In genomic region chr15:101174294-101175130, GRCm38 (mm10) we compare ENCODE assay signal across 9 mouse cellular contexts. TPM values are rescaled to one million over a fixed set of nuclear protein-coding genes. Genes with fewer than 3 reads are reported as not detected.
DNase-seq lines count a peak whose midpoint lies in the region; ATAC-seq lines count a peak whose summit lies in the region.
"Had no signal": no experiment of that assay in that cellular context is flagged by ENCODE, and none has a peak within 500 bp of the region (broad histone marks: within the 10 kb centered on the region; RNA-seq: fewer than 3 reads in every experiment).

No protein-coding gene starts in this region.

- peak; percentile 37 for DNase-seq in CD4-positive, CD25-positive, alpha-beta regulatory T cell, adult 2 months (ENCODE audit: low read depth, low spot score)
- peak; percentile 42 for DNase-seq in CD4-positive helper T cell, adult 2 months (ENCODE audit: low read depth, low spot score)
- peak; percentile 41 for DNase-seq in induced T-regulatory cell, adult 2 months (ENCODE audit: low read depth)
- DNase-seq in urinary bladder, postnatal 25 days (ENCODE audit: low spot score), result no peak
- no peak for DNase-seq in left cerebral cortex, postnatal 25 days (ENCODE audit: low spot score in 2 of 2)

- peaks cover 49% of the 10 kb centered on the region for H3K4me1 ChIP-seq in embryonic facial prominence, embryonic 13.5 days
- peaks cover 46% of the 10 kb centered on the region for H3K4me1 ChIP-seq in midbrain, embryonic 12.5 days

- no peaks in the 10 kb centered on the region for H3K9me3 ChIP-seq in embryonic facial prominence, embryonic 13.5 days
- no peaks in the 10 kb centered on the region for H3K9me3 ChIP-seq in midbrain, embryonic 12.5 days

- intact Hi-C loops in left cerebral cortex, postnatal 25 days (cut with DNase I), result loop anchor here (2.0 kb wide), 1 partner anchor 24 kb away; no protein-coding TSS in a partner anchor

- H3K4me2 ChIP-seq in embryonic facial prominence, embryonic 13.5 days, result peak overlapping the region; percentile 75
- H3K4me2 ChIP-seq in midbrain, embryonic 12.5 days (replicated peaks), result peak overlapping the region; percentile 69

- H3K27me3 ChIP-seq in embryonic facial prominence, embryonic 13.5 days, result 0 out of 2 replicates have a peak, but pooled peaks cover 8% of the 10 kb centered on the region
- H3K27me3 ChIP-seq in midbrain, embryonic 12.5 days, result peaks cover 11% of the 10 kb centered on the region

- peak overlapping the region; percentile 95 for H3K9ac ChIP-seq in embryonic facial prominence, embryonic 13.5 days
- H3K9ac ChIP-seq in midbrain, embryonic 12.5 days (replicated peaks), result peak overlapping the region; percentile 94

- no peaks in the 10 kb centered on the region for H3K36me3 ChIP-seq in embryonic facial prominence, embryonic 13.5 days
- H3K36me3 ChIP-seq in midbrain, embryonic 12.5 days, result no peaks in the 10 kb centered on the region

- no peak for ATAC-seq in CD4-positive, CD25-positive, alpha-beta regulatory T cell, adult 4 months
- peak; percentile 7 for ATAC-seq in embryonic facial prominence, embryonic 13.5 days (ENCODE audit: insufficient number of reproducible peaks, insufficient read depth, low FRiP score, low TSS enrichment, low read depth)
- ATAC-seq in midbrain, embryonic 12.5 days (ENCODE audit: low FRiP score, low read depth), result peak; percentile 69

- peak overlapping the region; percentile 73 for H3K27ac ChIP-seq in embryonic facial prominence, embryonic 13.5 days
- peak overlapping the region; percentile 87 for H3K27ac ChIP-seq in midbrain, embryonic 12.5 days (replicated peaks)

- WGBS in embryonic facial prominence, embryonic 13.5 days, result 1% methylated on average over 23 of the region's 46 CpGs
- 1% methylated on average over 41 of the region's 46 CpGs for WGBS in midbrain, embryonic 12.5 days

- H3K4me3 ChIP-seq in embryonic facial prominence, embryonic 13.5 days, result peak overlapping the region; percentile 88
- peak overlapping the region; percentile 90 for H3K4me3 ChIP-seq in midbrain, embryonic 12.5 days

RNA-seq across cellular contexts. Expression of gene Acvr1b, which starts 0.6 kb away (rescaled TPM):
- 1 to 10 TPM; 4.0 to 5.4 TPM for polyA plus RNA-seq in CD4-positive, CD25-positive, alpha-beta regulatory T cell, adult 4 months (2017; shearing (Covaris generic))
- 8.0 TPM in 2 replicates for polyA plus RNA-seq in embryonic facial prominence, embryonic 13.5 days (2015; fragmentation: Nextera tagmentation; extraction: Ambion mirVana)
- 12.6 and 14.8 TPM in 2 replicates for polyA plus RNA-seq in midbrain, embryonic 12.5 days (2016; fragmentation: Nextera tagmentation; extraction: Ambion mirVana)
- 100 to 1,000 TPM; 109 to 112 TPM for total RNA-seq in left cerebral cortex, postnatal 25 days (2021)

RNA-seq across cellular contexts. Expression of gene Acvrl1, which starts 46.2 kb away (rescaled TPM):
- polyA plus RNA-seq in CD4-positive, CD25-positive, alpha-beta regulatory T cell, adult 4 months (2017; shearing (Covaris generic)), result 1 to 10 TPM; 3.8 to 5.2 TPM
- polyA plus RNA-seq in embryonic facial prominence, embryonic 13.5 days (2015; fragmentation: Nextera tagmentation; extraction: Ambion mirVana), result 9.9 and 10.1 TPM in 2 replicates
- polyA plus RNA-seq in midbrain, embryonic 12.5 days (2016; fragmentation: Nextera tagmentation; extraction: Ambion mirVana), result 8.0 and 10.7 TPM in 2 replicates
- 10 to 100 TPM; 12.3 to 12.5 TPM for total RNA-seq in left cerebral cortex, postnatal 25 days (2021)

RNA-seq across cellular contexts. Expression of gene Grasp, which starts 49.5 kb away (rescaled TPM):
- under 1 TPM in 1 of 2 experiments, not detected in 1; 0.47 TPM for polyA plus RNA-seq in CD4-positive, CD25-positive, alpha-beta regulatory T cell, adult 4 months (2017; shearing (Covaris generic))
- 7.4 and 8.0 TPM in 2 replicates for polyA plus RNA-seq in embryonic facial prominence, embryonic 13.5 days (2015; fragmentation: Nextera tagmentation; extraction: Ambion mirVana)
- polyA plus RNA-seq in midbrain, embryonic 12.5 days (2016; fragmentation: Nextera tagmentation; extraction: Ambion mirVana), result 5.5 and 5.9 TPM in 2 replicates
- total RNA-seq in left cerebral cortex, postnatal 25 days (2021), result 10 to 100 TPM; 84.2 to 95.8 TPM

RNA-seq across cellular contexts. Expression of gene Ankrd33, which starts 59.0 kb away (rescaled TPM):
- polyA plus RNA-seq in CD4-positive, CD25-positive, alpha-beta regulatory T cell, adult 4 months (2017; shearing (Covaris generic)), result not detected
- not detected in 2 replicates for polyA plus RNA-seq in embryonic facial prominence, embryonic 13.5 days (2015; fragmentation: Nextera tagmentation; extraction: Ambion mirVana)
- not detected in 2 replicates for polyA plus RNA-seq in midbrain, embryonic 12.5 days (2016; fragmentation: Nextera tagmentation; extraction: Ambion mirVana)
- not detected for total RNA-seq in left cerebral cortex, postnatal 25 days (2021)
- total RNA-seq: gastrocnemius, adult 8-10 months had no signal

Comparison
In these comparisons a context has a peak if more than half of its experiments do, and no peak if none do; other contexts are left out.
1. DNase-seq: peak in CD4-positive, CD25-positive, alpha-beta regulatory T cell, adult 2 months (single experiment), CD4-positive helper T cell, adult 2 months (single experiment) and induced T-regulatory cell, adult 2 months (single experiment); none in urinary bladder, postnatal 25 days (single experiment) and left cerebral cortex, postnatal 25 days (0 of 2).